Mouse (Mus musculus) cerebral cortex, adult 2 months (tissue): Measurements from ENCODE around the gene Pex10.

Source experiments
- WGBS: fragments of 180-500 bp; shearing (Covaris S2); methylation state at CpG from one replicate; pipeline ENCODE4 v1.1.7; 2018; 5-methylcytosine and 5-hydroxymethylcytosine counted together

Gene Pex10

GRCm38 (mm10) chr4:155064474-155064873 lies 2.3 kb upstream of the Pex10 start:
- WGBS, result 75% methylated on average over 2 of the region's 2 CpGs

- WGBS, result 3% methylated on average over 15 of the region's 15 CpGs
Measured at GRCm38 (mm10) chr4:155065970-155066833, 614 bp upstream of the Pex10 start.

GRCm38 (mm10) chr4:155068357-155068972 lies 1.6 kb downstream of the Pex10 start:
- 90% methylated on average over 20 of the region's 20 CpGs for WGBS

- 68% methylated on average over 6 of the region's 6 CpGs for WGBS
Measured at GRCm38 (mm10) chr4:155069191-155069590, 2.4 kb downstream of the Pex10 start.

GRCm38 (mm10) chr4:155070199-155070598 lies 3.4 kb downstream of the Pex10 start:
- WGBS, result 93% methylated on average over 13 of the region's 13 CpGs

GRCm38 (mm10) chr4:155070921-155071320 lies 4.1 kb downstream of the Pex10 start:
- WGBS, result 62% methylated on average over 5 of the region's 5 CpGs

GRCm38 (mm10) chr4:155074418-155074817 lies 7.6 kb downstream of the Pex10 start:
- WGBS, result 66% methylated on average over 9 of the region's 9 CpGs

GRCm38 (mm10) chr4:155075137-155075536 lies 8.3 kb downstream of the Pex10 start:
- WGBS, result 87% methylated on average over 9 of the region's 9 CpGs

GRCm38 (mm10) chr4:155075813-155076212 lies 9.0 kb downstream of the Pex10 start:
- WGBS, result 88% methylated on average over 2 of the region's 2 CpGs

- WGBS, result 56% methylated on average over 9 of the region's 9 CpGs
Measured at GRCm38 (mm10) chr4:155076677-155077076, 9.9 kb downstream of the Pex10 start.

- 56% methylated on average over 10 of the region's 10 CpGs for WGBS
Measured at GRCm38 (mm10) chr4:155078808-155079207, 12.0 kb downstream of the Pex10 start.

GRCm38 (mm10) chr4:155079666-155080065 lies 12.8 kb downstream of the Pex10 start:
- 88% methylated on average over 6 of the region's 6 CpGs for WGBS

- WGBS, result 83% methylated on average over 4 of the region's 4 CpGs
Measured at GRCm38 (mm10) chr4:155083553-155083952, 16.7 kb downstream of the Pex10 start.

GRCm38 (mm10) chr4:155084351-155084750 lies 17.5 kb downstream of the Pex10 start:
- WGBS, result 84% methylated on average over 7 of the region's 7 CpGs

GRCm38 (mm10) chr4:155085206-155086107 lies 18.6 kb downstream of the Pex10 start:
- WGBS, result 6% methylated on average over 35 of the region's 35 CpGs

- whole genome bisulfite sequencing, result under 1% methylated on average over 85 of the region's 85 CpGs
Measured at GRCm38 (mm10) chr4:155086108-155087024, 19.6 kb downstream of the Pex10 start, which contains the start of the genes Rer1 and Morn1. Rer1 (minus strand) TSS chr4:155086382. Morn1 (plus strand) TSS chr4:155086577.

- 92% methylated on average over 5 of the region's 5 CpGs for WGBS
Measured at GRCm38 (mm10) chr4:155089241-155089640, 22.4 kb downstream of the Pex10 start.

- WGBS, result 96% methylated on average over 4 of the region's 4 CpGs
Measured at GRCm38 (mm10) chr4:155090147-155090546, 23.3 kb downstream of the Pex10 start.

- 91% methylated on average over 13 of the region's 13 CpGs for WGBS
Measured at GRCm38 (mm10) chr4:155090688-155091449, 24.1 kb downstream of the Pex10 start.
